Mouse (Mus musculus) liver, postnatal 0 days (tissue): ENCODE measurements at regions not wholly inside any gene's neighbourhood (a gene's known extent, or its start where the extent isn't known, plus 50 kb on each side); places are given as distances from the start of the nearest gene placed in this dataset.
A peak's percentile ranks its signal among the peaks of the same experiment; 100 is the strongest.

Experiments
- ATAC-seq: fragments of 200-750 bp; cut with Nextera tagmentation; 2 replicates; pipeline ENCODE4 v1.8.0; 2017; ENCODE audit warnings: mild to moderate bottlenecking, moderate library complexity
- DNase-seq: peaks from one replicate; pipeline ENCODE4 v3.0.0-alpha.2; 2016
- H3K27ac ChIP-seq: fragments of 300-500 bp; sonication (generic); 2 replicates; pipeline ENCODE4 v1.5.1; 2014; ENCODE audit warnings: antibody characterized with exemption, moderate library complexity, mild to moderate bottlenecking, low read depth
- H3K27me3 ChIP-seq: fragments of 300-500 bp; sonication (generic); 2 replicates; pipeline ENCODE4 v1.6.1; 2014; ENCODE audit warnings: low read length, control low read depth, mixed read lengths; ENCODE audit not compliant: insufficient read depth
- H3K36me3 ChIP-seq: fragments of 300-500 bp; sonication (generic); replicated peaks from 2 replicates; pipeline ENCODE4 v1.6.1; 2014; ENCODE audit warnings: mild to moderate bottlenecking, control low read depth, low read length, moderate library complexity, mixed read lengths; ENCODE audit not compliant: insufficient read depth
- H3K4me1 ChIP-seq: fragments of 300-500 bp; sonication (generic); 2 replicates; pipeline ENCODE4 v1.6.1; 2014; ENCODE audit warnings: antibody characterized with exemption, mild to moderate bottlenecking, control low read depth; ENCODE audit not compliant: insufficient read depth
- H3K4me2 ChIP-seq: fragments of 300-500 bp; sonication (generic); 2 replicates; pipeline ENCODE4 v1.6.1; 2014; ENCODE audit warnings: low read depth, mild to moderate bottlenecking, low read length, moderate library complexity, mixed read lengths
- H3K4me3 ChIP-seq: fragments of 300-500 bp; sonication (generic); 2 replicates; pipeline ENCODE4 v1.5.1; 2014; ENCODE audit warnings: low read depth, low read length
- H3K9ac ChIP-seq: fragments of 300-500 bp; sonication (generic); replicated peaks from 2 replicates; pipeline ENCODE4 v1.6.1; 2014; ENCODE audit warnings: mild to moderate bottlenecking, moderate library complexity
- H3K9me3 ChIP-seq: fragments of 300-500 bp; sonication (generic); 2 replicates; pipeline ENCODE4 v1.6.1; 2016; ENCODE audit warnings: mild to moderate bottlenecking, control low read depth, low read length, mixed read lengths
- CTCF ChIP-seq: sonication (generic); IDR thresholded peaks from 2 replicates; pipeline ENCODE4 v1.5.1; 2016; ENCODE audit warnings: antibody characterized with exemption, low read depth
- EP300 ChIP-seq: IDR thresholded peaks from 2 replicates; pipeline ENCODE4 v1.6.1; 2016; ENCODE audit warnings: antibody characterized with exemption, low read depth, mild to moderate bottlenecking
- WGBS: fragments of 180-500 bp; shearing (Covaris S2); extraction: QIAGEN DNeasy Blood & Tissue Kit; methylation state at CpG from one replicate; pipeline ENCODE4 v1.1.7; 2014; ENCODE audit not compliant: insufficient replicate concordance; 5-methylcytosine and 5-hydroxymethylcytosine counted together

DNA sequence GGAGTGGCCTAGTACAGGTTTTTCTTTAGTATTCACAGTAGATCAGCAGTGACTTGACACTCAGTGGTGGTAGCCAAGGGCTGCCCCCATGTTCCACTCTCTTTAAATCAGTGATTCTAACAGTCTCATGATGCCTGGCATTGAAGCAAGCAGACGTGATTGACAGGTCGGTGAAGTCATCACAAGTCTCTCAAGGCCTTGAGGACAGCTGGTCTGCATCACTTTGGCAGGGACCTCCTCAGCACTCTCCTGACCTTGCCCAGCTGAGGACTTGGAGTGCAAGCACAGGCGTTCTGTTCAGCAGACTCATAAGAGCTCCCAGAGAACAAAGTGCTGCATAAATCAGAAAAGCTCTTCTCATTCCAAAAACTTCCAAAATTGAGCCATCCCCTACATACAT lies 285.4 kb upstream of the Klf3 start:
- Histone ChIP-seq H3K4me1 (no peaks in the 10 kb centered on the region), H3K9ac (no peak overlapping the region), H3K27ac (no peak overlapping the region), H3K27me3 (no peaks in the 10 kb centered on the region), H3K4me2 (no peak overlapping the region), H3K4me3 (no peak overlapping the region), H3K9me3 (no peaks in the 10 kb centered on the region), H3K36me3 (no peaks in the 10 kb centered on the region)
- ATAC-seq (no peak), DNase-seq (no peak)
- 60% methylated on average over 3 of the region's 3 CpGs for WGBS
- TF ChIP-seq EP300 (no peak), CTCF (no peak)

DNA sequence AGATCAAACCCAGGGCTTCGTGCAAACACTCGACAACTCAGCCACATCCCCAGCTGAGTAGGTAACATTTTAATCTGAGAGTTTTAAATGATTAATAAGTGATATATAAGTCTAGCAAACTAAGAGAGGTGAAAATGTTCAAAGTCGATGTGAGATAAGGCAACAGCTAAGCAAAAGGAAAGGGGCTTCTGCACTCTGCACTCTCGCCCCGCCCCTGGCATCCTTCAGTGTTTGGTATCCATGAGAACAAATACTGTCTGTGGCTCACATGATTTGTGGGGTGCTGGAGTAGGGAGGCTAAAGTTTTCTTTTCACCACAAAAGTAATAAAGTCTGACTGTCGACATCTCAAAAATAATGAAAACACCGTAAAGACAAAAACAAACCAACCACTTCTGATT lies 284.2 kb upstream of the Klf3 start:
- H3K4me3 ChIP-seq: no peak overlapping the region
- no peak for TF ChIP-seq EP300
- no peak for TF ChIP-seq CTCF
- no peaks in the 10 kb centered on the region for H3K36me3 ChIP-seq
- 72% methylated on average over 7 of the region's 7 CpGs for WGBS
- H3K27ac ChIP-seq: no peak overlapping the region
- DNase-seq (no peak), ATAC-seq (no peak)
- no peaks in the 10 kb centered on the region for H3K4me1 ChIP-seq
- H3K27me3 ChIP-seq: no peaks in the 10 kb centered on the region
- no peak overlapping the region for H3K9ac ChIP-seq
- no peaks in the 10 kb centered on the region for H3K9me3 ChIP-seq
- H3K4me2 ChIP-seq: no peak overlapping the region

DNA sequence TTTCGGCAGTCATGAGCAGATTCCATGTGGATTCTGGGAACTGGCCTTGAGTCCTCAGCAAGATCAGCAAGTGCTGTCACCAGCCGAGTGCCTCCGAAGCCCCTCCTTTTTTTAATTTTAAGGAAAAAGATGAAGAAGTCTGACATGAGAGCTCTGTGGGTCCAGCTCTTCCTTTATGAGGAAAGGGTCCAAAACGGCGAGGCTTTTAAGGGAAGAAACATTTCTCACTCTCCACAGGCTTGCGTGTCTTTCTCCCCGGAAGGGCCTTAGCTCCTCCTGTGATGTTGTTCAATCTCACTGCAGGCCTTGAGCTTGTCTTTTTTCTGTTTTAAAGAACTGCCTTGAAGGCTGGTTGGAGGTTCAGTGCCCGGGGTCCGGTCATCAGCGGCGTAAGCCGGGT lies 283.5 kb upstream of the Klf3 start:
- TF ChIP-seq EP300 (no peak), CTCF (no peak)
- 84% methylated on average over 12 of the region's 12 CpGs for WGBS
- ATAC-seq (no peak), DNase-seq (no peak)
- no peak overlapping the region for H3K9ac ChIP-seq
- H3K4me2 ChIP-seq: no peak overlapping the region
- H3K27me3 ChIP-seq: no peaks in the 10 kb centered on the region
- H3K4me3 ChIP-seq: no peak overlapping the region
- no peak overlapping the region for H3K27ac ChIP-seq
- H3K4me1 ChIP-seq: no peaks in the 10 kb centered on the region
- H3K36me3 ChIP-seq: no peaks in the 10 kb centered on the region
- H3K9me3 ChIP-seq: no peaks in the 10 kb centered on the region

DNA sequence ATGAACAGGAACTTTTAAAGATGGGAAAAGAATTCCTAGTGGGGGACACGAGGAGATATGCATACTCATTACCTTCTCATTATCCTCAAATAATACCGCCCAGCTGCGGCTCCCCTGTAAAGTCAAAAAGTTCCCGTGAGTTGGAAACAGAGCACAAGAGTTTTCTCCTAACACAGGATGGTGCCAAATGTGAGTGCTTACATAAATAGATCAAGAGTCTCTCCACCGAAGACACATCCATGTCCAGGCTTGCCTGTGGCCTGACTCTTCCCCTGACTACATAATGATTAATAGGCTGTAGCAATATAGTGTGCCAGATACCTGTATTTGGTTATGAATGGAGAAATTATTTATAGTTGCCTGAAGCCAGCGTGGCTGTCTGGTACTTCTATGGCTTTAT lies 281.8 kb upstream of the Klf3 start:
- Histone ChIP-seq H3K9me3 (no peaks in the 10 kb centered on the region), H3K4me1 (0 out of 2 replicates have a peak, but pooled peaks cover 1% of the 10 kb centered on the region), H3K36me3 (no peaks in the 10 kb centered on the region), H3K4me2 (no peak overlapping the region), H3K9ac (no peak overlapping the region), H3K27ac (no peak overlapping the region), H3K4me3 (no peak overlapping the region), H3K27me3 (no peaks in the 10 kb centered on the region)
- no peak for TF ChIP-seq EP300
- no peak for TF ChIP-seq CTCF
- no peak for ATAC-seq
- WGBS: 77% methylated on average over 6 of the region's 6 CpGs
- DNase-seq: no peak

DNA sequence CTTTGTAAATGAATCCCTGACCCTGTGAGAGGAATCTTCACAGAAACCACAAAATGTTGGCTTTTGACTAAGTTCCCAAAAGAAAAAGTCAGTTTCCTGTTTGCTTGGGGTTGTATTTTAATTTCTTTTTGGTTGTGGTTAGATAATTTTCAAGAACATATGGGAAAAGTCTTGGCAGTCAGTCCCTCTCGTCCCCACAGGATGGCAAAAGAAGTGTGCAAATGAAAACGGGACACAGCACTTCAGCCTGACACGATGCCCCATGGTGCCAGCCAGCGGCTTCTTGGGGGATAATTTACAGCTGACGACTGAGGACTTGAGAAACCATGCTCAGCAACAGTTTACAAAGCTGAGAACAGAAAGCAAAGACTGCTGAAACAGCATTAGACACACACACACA lies 281.2 kb upstream of the Klf3 start:
- Histone ChIP-seq H3K9ac (no peak overlapping the region), H3K27ac (no peak overlapping the region), H3K9me3 (no peaks in the 10 kb centered on the region), H3K4me3 (no peak overlapping the region), H3K27me3 (no peaks in the 10 kb centered on the region), H3K4me1 (0 out of 2 replicates have a peak, but pooled peaks cover 2% of the 10 kb centered on the region), H3K36me3 (no peaks in the 10 kb centered on the region), H3K4me2 (no peak overlapping the region)
- DNase-seq: no peak
- TF ChIP-seq EP300 (no peak), CTCF (peak; percentile 32)
- ATAC-seq: no peak
- 31% methylated on average over 5 of the region's 5 CpGs for WGBS

DNA sequence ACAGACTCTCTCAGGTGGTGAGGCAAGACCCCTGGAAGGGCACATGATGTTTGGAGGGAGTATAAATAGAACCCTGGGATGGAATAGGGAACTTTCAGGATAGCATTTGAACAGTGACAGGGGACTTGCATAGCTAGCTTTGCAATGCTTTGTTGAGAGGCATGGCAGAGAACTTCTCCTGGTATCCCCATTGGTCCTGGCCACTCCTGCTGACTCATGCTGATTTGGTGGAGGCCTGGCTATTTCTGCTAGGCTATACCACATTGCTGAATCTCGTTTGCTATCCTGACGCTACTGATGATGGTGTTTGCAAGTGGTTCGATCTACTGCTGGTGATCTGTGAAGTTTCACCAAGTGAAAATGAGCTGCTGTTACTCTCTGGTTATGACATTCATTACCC lies 276.7 kb upstream of the Klf3 start:
- TF ChIP-seq CTCF: no peak
- TF ChIP-seq EP300: no peak
- H3K9ac ChIP-seq: no peak overlapping the region
- 0 out of 2 replicates have a peak, but pooled peaks cover 2% of the 10 kb centered on the region for H3K4me1 ChIP-seq
- H3K36me3 ChIP-seq: no peaks in the 10 kb centered on the region
- no peak overlapping the region for H3K4me2 ChIP-seq
- H3K27ac ChIP-seq: no peak overlapping the region
- no peak overlapping the region for H3K4me3 ChIP-seq
- no peaks in the 10 kb centered on the region for H3K27me3 ChIP-seq
- 75% methylated on average over 3 of the region's 3 CpGs for WGBS
- ATAC-seq (no peak), DNase-seq (no peak)
- no peaks in the 10 kb centered on the region for H3K9me3 ChIP-seq

DNA sequence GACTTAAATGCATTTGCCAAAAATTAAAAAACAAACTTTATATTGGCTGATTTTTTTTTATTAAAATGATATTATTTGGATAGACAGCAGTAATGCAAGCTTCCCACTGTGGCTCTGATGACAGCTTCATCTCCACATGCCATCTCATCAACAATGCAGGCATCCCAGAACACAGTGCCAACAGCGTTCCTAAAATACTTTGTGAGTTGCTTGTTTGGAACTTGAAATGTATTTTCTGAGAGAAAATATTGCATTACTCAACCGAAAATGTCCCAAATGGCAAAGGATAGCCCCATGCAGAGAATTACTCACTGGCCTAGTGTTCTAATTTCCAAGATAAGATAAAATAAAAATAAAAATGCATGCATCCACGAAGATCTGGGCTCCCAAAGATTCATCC lies 275.2 kb upstream of the Klf3 start:
- H3K27me3 ChIP-seq: no peaks in the 10 kb centered on the region
- TF ChIP-seq EP300 (no peak), CTCF (no peak)
- DNase-seq (no peak), ATAC-seq (no peak)
- H3K9me3 ChIP-seq: no peaks in the 10 kb centered on the region
- H3K9ac ChIP-seq: no peak overlapping the region
- H3K4me2 ChIP-seq: no peak overlapping the region
- peaks cover 5% of the 10 kb centered on the region; the same call in 1 of the 2 replicates for H3K4me1 ChIP-seq
- WGBS: 73% methylated on average over 3 of the region's 3 CpGs
- H3K4me3 ChIP-seq: no peak overlapping the region
- H3K27ac ChIP-seq: no peak overlapping the region
- no peaks in the 10 kb centered on the region for H3K36me3 ChIP-seq
